Mouse (Mus musculus) cerebellum, adult 2 months (tissue): ENCODE measurements around the gene Mettl22. TPM values are rescaled to one million over a fixed set of nuclear protein-coding genes. Genes with fewer than 3 reads are reported as not detected.

ENCODE experiments used
- DNase-seq, 2 experiments: peaks; one replicate each; pipeline ENCODE4 v3.0.0; 2021
- H3K27ac ChIP-seq: fragments of 200-500 bp; 2 replicates; pipeline ENCODE4 v1.5.1; 2012; ENCODE audit warnings: low read length, control low read depth, inconsistent platforms; ENCODE audit not compliant: insufficient read depth
- H3K27me3 ChIP-seq: fragments of 200-500 bp; 2 replicates; pipeline ENCODE4 v1.6.1; 2012; ENCODE audit warnings: inconsistent platforms, mild to moderate bottlenecking, low read length, moderate library complexity; ENCODE audit not compliant: control insufficient read depth, insufficient read depth
- H3K4me1 ChIP-seq: fragments of 200-500 bp; 2 replicates; pipeline ENCODE4 v1.6.1; 2011; ENCODE audit warnings: low read length; ENCODE audit not compliant: control insufficient read depth, insufficient read depth
- H3K4me3 ChIP-seq: fragments of 200-500 bp; replicated peaks from 2 replicates; pipeline ENCODE3; 2011; ENCODE audit warnings: mild to moderate bottlenecking, low read depth, low read length, control low read depth; ENCODE audit not compliant: insufficient read depth
- CTCF ChIP-seq: fragments of 200-500 bp; IDR thresholded peaks from 2 replicates; pipeline ENCODE4 v1.5.1; 2011; ENCODE audit warnings: low read depth, mild to moderate bottlenecking, control low read depth, low read length, moderate library complexity, borderline replicate concordance; ENCODE audit not compliant: insufficient read depth
- POLR2A ChIP-seq: fragments of 200-500 bp; IDR thresholded peaks from 2 replicates; pipeline ENCODE4 v1.6.1; 2011; ENCODE audit warnings: low read length, control low read depth, borderline replicate concordance; ENCODE audit not compliant: insufficient read depth
- WGBS: fragments of 180-500 bp; shearing (Covaris S2); methylation state at CpG from one replicate; pipeline ENCODE4 v1.1.7; 2018; 5-methylcytosine and 5-hydroxymethylcytosine counted together
- polyA plus RNA-seq: library from polyadenylated mRNA; depleted of rRNA; stranded (reverse); fragments of >200 nt; gene quantifications from 2 replicates; pipeline ENCODE4 v1.2.3, GENCODE M21; 2012

The Mettl22 gene
- polyA plus RNA-seq, 1 experiment: 76.6 TPM

- H3K27ac ChIP-seq: no peak overlapping the region
- peak overlapping the region; percentile 46 for H3K4me3 ChIP-seq
- no peak for TF ChIP-seq POLR2A
- no peak for TF ChIP-seq CTCF
- H3K4me1 ChIP-seq: peaks cover 4% of the 10 kb centered on the region; the same call in 1 of the 2 replicates
- H3K27me3 ChIP-seq: no peaks in the 10 kb centered on the region
- WGBS: 42% methylated on average over 4 of the region's 4 CpGs
- DNase-seq: peak; percentile 50 to 52
These were observed 43.6 kb downstream of the Mettl22 start for GRCm38 (mm10) chr16:8514180-8514579.

- TF ChIP-seq POLR2A (no peak), CTCF (no peak)
- H3K4me1 ChIP-seq: peaks cover 12% of the 10 kb centered on the region
These were observed 49.9 kb downstream of the Mettl22 start for GRCm38 (mm10) chr16:8520525-8520924.

DNA sequence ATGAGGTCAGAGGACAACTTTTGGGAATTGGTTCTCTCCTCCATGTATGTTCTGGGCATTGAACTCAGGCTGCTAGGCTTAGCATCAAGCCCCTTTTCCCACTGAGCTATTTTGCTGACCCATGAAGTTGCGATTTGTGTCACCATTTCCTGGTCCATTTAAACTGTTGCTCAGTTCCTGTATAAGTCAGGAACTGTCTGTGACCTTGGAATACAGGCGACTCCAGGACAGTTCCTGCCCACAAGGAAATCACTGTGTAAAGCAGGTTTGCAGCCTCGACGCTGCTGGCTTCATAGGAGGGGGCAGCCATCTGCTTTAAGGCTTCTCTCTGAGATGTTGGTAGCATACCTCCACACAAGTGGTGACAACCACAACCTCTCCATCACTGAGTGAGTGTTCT is 50.7 kb downstream of the Mettl22 start:
- TF ChIP-seq CTCF (no peak), POLR2A (no peak)
- Histone ChIP-seq H3K4me3 (no peak overlapping the region), H3K4me1 (peaks cover 12% of the 10 kb centered on the region), H3K27me3 (no peaks in the 10 kb centered on the region), H3K27ac (no peak overlapping the region)
- 85% methylated on average over 4 of the region's 4 CpGs for WGBS
- no peak for DNase-seq

More at GRCm38 (mm10) chr16:8520525-8520924, 49.9 kb downstream of the Mettl22 start:
- Histone ChIP-seq H3K27ac (no peak overlapping the region), H3K27me3 (no peaks in the 10 kb centered on the region), H3K4me3 (no peak overlapping the region)
- 93% methylated on average over 5 of the region's 5 CpGs for WGBS
- no peak for DNase-seq

GRCm38 (mm10) chr16:8523480-8524144 is 53.0 kb downstream of the Mettl22 start:
- Histone ChIP-seq H3K27ac (0 out of 2 replicates have a peak overlapping the region, but pooled peaks have one; percentile 11), H3K4me3 (no peak overlapping the region), H3K27me3 (no peaks in the 10 kb centered on the region), H3K4me1 (peaks cover 12% of the 10 kb centered on the region)
- peak; percentile 62 to 70 for DNase-seq
- TF ChIP-seq CTCF (no peak), POLR2A (no peak)
- WGBS: 17% methylated on average over 11 of the region's 11 CpGs

- TF ChIP-seq CTCF (no peak), POLR2A (no peak)
- no peak for DNase-seq
- no peak overlapping the region for H3K4me3 ChIP-seq
- H3K27me3 ChIP-seq: no peaks in the 10 kb centered on the region
- peaks cover 12% of the 10 kb centered on the region for H3K4me1 ChIP-seq
- no peak overlapping the region for H3K27ac ChIP-seq
- WGBS: 81% methylated on average over 16 of the region's 16 CpGs
These were observed 53.7 kb downstream of the Mettl22 start for GRCm38 (mm10) chr16:8524163-8524847.

DNA sequence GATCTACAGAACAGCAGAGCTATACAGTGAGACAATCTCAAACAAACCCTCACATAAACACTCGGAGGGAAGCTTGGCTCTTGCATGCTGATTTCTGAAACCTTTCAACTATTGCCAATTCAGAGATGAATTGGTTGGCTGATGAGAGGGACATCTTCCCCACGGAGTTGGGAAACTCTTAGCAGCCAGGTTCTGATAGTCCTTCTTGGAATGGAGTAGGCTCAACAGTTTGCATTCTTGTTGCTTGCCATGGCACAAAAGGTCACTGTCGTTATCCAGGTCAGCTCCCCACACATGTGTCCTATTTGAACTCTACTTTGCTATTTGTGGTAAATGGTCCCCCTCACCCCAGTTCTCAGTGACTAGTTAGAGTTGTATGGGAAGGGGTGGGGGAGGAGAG is 54.7 kb downstream of the Mettl22 start:
- Histone ChIP-seq H3K4me3 (no peak overlapping the region), H3K4me1 (peaks cover 12% of the 10 kb centered on the region), H3K27ac (no peak overlapping the region), H3K27me3 (no peaks in the 10 kb centered on the region)
- no peak for DNase-seq
- TF ChIP-seq POLR2A (no peak), CTCF (no peak)
- WGBS: 61% methylated on average over 3 of the region's 3 CpGs

- H3K4me1 ChIP-seq: peaks cover 12% of the 10 kb centered on the region
- no peak for TF ChIP-seq POLR2A
- no peak for TF ChIP-seq CTCF
- no peak for DNase-seq
- H3K27ac ChIP-seq: no peak overlapping the region
- H3K4me3 ChIP-seq: no peak overlapping the region
- H3K27me3 ChIP-seq: no peaks in the 10 kb centered on the region
- WGBS: 92% methylated on average over 7 of the region's 7 CpGs
These were observed 55.3 kb downstream of the Mettl22 start for GRCm38 (mm10) chr16:8525877-8526276.

DNA sequence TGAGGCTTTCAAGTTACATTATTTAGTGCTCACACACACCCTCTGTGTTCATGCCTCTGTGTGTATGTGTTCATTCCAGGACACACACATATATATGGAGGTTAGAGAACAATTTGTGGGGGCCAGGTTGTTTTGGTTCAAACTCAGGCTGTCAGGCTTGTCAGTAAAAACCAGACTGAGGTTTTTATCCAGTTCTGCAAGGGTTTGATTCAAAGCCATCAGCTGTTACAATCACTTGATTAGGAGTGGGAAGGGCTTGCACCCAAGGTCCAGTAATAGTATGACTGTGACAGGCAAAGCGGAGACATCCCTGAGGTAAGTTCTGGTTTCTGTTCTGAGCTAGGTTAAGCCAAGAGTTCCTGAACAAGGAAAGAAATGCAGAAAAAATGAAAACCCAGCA is 58.8 kb downstream of the Mettl22 start:
- DNase-seq: no peak
- Histone ChIP-seq H3K27me3 (no peaks in the 10 kb centered on the region), H3K4me3 (no peak overlapping the region), H3K4me1 (no peaks in the 10 kb centered on the region), H3K27ac (no peak overlapping the region)
- 94% methylated on average over 1 of the region's 1 CpGs for WGBS
- TF ChIP-seq POLR2A (no peak), CTCF (no peak)

DNA sequence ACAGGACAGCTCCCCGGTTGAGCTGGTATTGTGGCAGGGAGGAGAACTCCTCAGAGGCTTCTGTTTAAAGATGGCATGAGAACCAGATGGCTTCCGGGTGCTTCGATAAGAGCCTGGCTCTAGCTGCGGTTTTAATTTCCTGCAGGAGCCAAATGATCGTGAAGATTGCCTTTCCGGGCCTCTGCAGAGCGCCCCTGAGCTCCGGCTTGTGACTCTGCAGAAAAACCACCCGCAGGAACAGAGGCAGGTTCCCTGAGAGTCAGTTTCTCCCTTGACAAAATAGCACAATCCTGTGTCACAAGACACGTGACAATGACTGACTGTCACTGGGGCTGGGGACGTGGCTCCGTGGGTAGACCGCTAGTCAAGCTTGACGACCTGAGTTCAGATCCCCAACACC is 59.4 kb downstream of the Mettl22 start:
- 50% methylated on average over 14 of the region's 14 CpGs for WGBS
- H3K27me3 ChIP-seq: no peaks in the 10 kb centered on the region
- TF ChIP-seq CTCF (no peak), POLR2A (no peak)
- no peaks in the 10 kb centered on the region for H3K4me1 ChIP-seq
- no peak for DNase-seq
- H3K27ac ChIP-seq: no peak overlapping the region
- H3K4me3 ChIP-seq: no peak overlapping the region
